Comparison of ENCODE assay signal across 11 mouse cellular contexts in the genomic region with DNA sequence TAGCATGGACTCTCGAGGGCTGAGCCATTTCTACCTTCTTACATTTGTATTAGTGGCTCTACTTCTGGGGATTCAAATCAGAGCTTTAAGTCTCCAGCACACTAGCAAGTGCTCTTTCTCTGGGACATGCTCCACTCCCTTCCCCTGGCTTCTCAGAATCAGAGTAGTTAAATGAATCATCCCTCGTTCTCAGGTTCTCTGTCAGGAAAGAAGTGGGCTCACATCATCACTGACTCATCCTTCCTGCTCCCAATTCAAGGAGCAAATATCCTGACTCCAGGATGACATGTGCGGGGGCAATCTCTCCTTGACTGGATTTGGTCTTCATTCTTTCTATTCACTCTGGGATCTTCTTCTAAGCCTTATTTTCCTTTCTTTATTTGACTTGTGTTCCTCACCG.
"Had no signal": no experiment of that assay in that cellular context is flagged by ENCODE, and none has a peak within 500 bp of the region (broad histone marks: within the 10 kb centered on the region; RNA-seq: fewer than 3 reads in every experiment).

No protein-coding gene starts in this region.

- H3K27me3 ChIP-seq: limb, embryonic 12.5 days; liver, embryonic 13.5 days; midbrain, embryonic 12.5 days had no signal

- DNase-seq: kidney, adult 18-20 months; kidney, postnatal 25 days; liver; liver, embryonic 13.5 days; liver, postnatal 0 days; right cerebral cortex, postnatal 4 days; spleen, adult 18-20 months; thymus, adult 2 months; thymus, postnatal 25 days had no signal

- ATAC-seq: liver, postnatal 0 days had no signal
